Mouse (Mus musculus) ES-Bruce4 (cell line): Measurements from ENCODE around the gene Hist1h3g.
"Not testable (repeated sequence)": the region's sequence is repeated elsewhere in the genome, so short reads cannot be mapped to it uniquely, and the experiment has no call there.

Experiments used
- CTCF ChIP-seq: IDR thresholded peaks from one replicate; pipeline ENCODE4 v1.8.1; 2011; ENCODE audit warnings: low read depth, low read length
- EP300 ChIP-seq: IDR thresholded peaks from 2 replicates; pipeline ENCODE4 v1.6.1; 2011; ENCODE audit warnings: low read depth, low read length; ENCODE audit not compliant: insufficient read depth
- POLR2A ChIP-seq: IDR thresholded peaks from one replicate; pipeline ENCODE4 v1.8.1; 2011; ENCODE audit warnings: low read length; ENCODE audit not compliant: insufficient read depth

DNA sequence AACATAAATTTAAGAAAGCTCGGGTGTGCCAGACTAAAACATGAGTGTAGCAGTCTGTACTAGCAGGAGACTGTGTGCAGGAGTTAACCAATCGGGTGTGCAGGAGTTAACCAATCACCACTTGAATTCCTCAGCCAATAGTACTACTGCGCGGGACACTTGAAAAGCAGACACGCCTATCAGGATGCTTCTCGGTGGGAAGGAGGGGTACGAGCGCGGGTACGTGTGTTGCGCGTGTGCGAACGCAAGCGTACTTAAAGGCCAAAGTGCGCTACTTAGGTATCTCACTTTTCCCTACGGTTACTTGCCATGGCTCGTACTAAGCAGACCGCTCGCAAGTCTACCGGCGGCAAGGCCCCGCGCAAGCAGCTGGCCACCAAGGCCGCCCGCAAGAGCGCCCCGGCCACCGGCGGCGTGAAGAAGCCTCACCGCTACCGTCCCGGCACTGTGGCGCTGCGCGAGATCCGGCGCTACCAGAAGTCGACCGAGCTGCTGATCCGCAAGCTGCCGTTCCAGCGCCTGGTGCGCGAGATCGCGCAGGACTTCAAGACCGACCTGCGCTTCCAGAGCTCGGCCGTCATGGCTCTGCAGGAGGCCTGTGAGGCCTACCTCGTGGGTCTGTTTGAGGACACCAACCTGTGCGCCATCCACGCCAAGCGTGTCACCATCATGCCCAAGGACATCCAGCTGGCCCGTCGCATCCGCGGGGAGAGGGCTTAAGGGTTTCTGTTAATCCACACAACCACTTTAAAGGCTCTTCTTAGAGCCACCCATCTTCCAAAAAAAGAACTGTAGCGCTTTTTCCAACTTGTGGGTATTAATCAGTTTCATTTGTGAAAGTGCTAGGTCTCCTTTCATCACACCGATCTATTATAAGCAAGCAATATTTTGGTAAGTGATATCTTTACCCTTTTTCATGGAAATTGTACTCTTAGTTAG is at the start of gene Hist1h3g:
- TF ChIP-seq CTCF = not testable (repeated sequence)
- TF ChIP-seq POLR2A = peak; percentile 97
- 0 out of 2 replicates have a peak, but pooled peaks have one; percentile 56 for TF ChIP-seq EP300
